Mouse (Mus musculus): ENCODE measurements around the gene Snd1. TPM values are rescaled to one million over a fixed set of nuclear protein-coding genes. Genes with fewer than 3 reads are reported as not detected.

The Snd1 gene
- polyA plus RNA-seq, 1 experiment from 2014 or later, result 84.5 TPM

DNA sequence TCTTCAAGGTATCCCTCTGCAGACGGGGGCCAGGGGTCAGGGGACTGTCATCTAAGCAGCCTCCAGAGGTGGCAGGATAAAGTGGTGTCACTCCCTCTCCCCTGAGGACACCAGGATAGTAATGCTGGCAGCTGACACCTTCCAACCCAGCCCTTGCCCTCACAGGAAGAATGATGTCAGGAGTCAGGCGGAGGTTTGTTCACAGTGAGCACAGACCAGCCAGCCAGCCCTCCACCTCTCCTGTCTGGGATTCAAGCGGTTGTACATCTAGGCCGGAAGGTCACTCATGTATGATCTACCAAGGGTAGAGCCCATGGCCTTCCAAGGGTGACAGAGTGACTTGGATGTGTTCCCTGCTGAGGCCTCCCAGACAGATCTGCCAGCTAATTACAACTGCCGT, 408.6 kb downstream of the Snd1 start:
- Histone ChIP-seq H3K4me1 (ENCODE audit: control insufficient read depth, insufficient read depth, low read length) (peaks cover 1% of the 10 kb centered on the region), H3K27ac (replicated peaks; ENCODE audit: low read depth, low read length) (no peak overlapping the region), H3K36me3 (ENCODE audit: control insufficient read depth, insufficient read depth, low read length) (peaks cover 27% of the 10 kb centered on the region), H3K9ac (replicated peaks; ENCODE audit: low read length) (no peak overlapping the region), H3K27me3 (ENCODE audit: control insufficient read depth, insufficient read depth, low read length) (no peaks in the 10 kb centered on the region), H3K4me3 (replicated peaks; ENCODE audit: low read depth, low read length) (no peak overlapping the region), H3K9me3 (ENCODE audit: control insufficient read depth, low read length) (no peaks in the 10 kb centered on the region), H3K4me2 (ENCODE audit: low read length) (no peak overlapping the region)
- DNase-seq (no peak), ATAC-seq (ENCODE audit: low FRiP score, low TSS enrichment) (no peak)
- WGBS, result 84% methylated on average over 5 of the region's 5 CpGs

DNA sequence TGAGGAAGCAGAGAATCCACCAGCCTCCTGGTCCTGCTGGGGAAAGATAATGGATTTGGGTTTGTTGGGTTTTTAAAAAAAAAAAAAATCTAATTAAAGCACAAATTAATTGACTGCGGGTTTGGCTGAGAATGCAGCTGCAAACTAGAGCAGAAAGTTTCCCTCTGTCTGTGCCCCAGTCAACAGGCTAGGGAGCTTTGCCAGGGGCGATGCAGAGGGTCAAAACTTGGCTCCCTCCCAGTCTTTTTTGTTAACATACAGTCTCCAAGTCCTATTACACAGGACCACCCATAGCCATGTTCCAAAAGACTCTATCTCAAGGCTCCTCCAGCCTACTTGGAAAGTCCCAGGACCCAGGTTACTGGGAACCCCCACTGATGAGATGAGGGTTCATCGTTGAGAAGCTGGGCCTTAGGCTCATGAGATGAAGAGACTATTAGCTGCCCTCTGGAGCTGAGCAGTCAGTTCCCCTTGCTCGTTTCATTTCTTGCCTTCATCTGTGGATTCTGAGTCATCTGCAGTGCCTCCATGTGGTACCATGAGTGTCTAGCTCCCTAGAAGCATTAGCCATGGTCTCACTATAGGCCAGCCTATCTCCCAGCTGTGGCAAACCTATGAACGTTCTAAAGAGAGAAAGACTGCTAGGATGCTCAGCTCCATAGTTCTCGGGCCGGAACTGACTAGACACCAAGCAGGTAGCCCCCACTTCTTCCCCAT, 411.9 kb downstream of the Snd1 start:
- H3K27ac ChIP-seq (replicated peaks; ENCODE audit: low read depth, low read length), result no peak overlapping the region
- 91% methylated on average over 7 of the region's 7 CpGs for WGBS
- H3K36me3 ChIP-seq (ENCODE audit: control insufficient read depth, insufficient read depth, low read length), result peaks cover 37% of the 10 kb centered on the region
- H3K9me3 ChIP-seq (ENCODE audit: control insufficient read depth, low read length), result no peaks in the 10 kb centered on the region
- ATAC-seq (ENCODE audit: low FRiP score, low TSS enrichment) (no peak), DNase-seq (no peak)
- no peak overlapping the region for H3K4me2 ChIP-seq (ENCODE audit: low read length)
- H3K9ac ChIP-seq (replicated peaks; ENCODE audit: low read length), result no peak overlapping the region
- no peak overlapping the region for H3K4me3 ChIP-seq (replicated peaks; ENCODE audit: low read depth, low read length)
- peaks cover 18% of the 10 kb centered on the region for H3K4me1 ChIP-seq (ENCODE audit: control insufficient read depth, insufficient read depth, low read length)
- H3K27me3 ChIP-seq (ENCODE audit: control insufficient read depth, insufficient read depth, low read length), result no peaks in the 10 kb centered on the region

DNA sequence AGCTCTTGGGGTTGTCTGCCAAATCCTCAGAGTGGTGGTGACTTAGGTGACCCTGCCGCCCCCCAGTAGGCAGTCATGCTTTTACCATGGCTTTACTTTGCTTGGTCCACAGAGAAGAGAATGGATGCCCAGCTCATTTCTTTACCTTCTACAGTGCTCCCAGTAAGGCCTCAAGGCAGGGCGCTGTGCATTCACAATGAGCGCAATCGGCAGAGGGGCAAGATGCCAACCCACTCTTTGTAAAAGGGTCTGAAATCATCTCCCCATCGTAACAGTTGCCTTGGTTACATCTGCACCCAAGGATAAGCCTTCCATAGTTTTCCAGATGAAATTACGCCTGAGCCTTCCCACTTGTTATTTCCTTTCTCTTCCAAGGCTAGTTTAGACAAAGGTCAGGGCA, 415.5 kb downstream of the Snd1 start:
- no peak overlapping the region for H3K4me2 ChIP-seq (ENCODE audit: low read length)
- no peak overlapping the region for H3K9ac ChIP-seq (replicated peaks; ENCODE audit: low read length)
- peak; percentile 76 for DNase-seq
- H3K27ac ChIP-seq (replicated peaks; ENCODE audit: low read depth, low read length), result peak overlapping the region; percentile 57
- no peak overlapping the region for H3K4me3 ChIP-seq (replicated peaks; ENCODE audit: low read depth, low read length)
- H3K27me3 ChIP-seq (ENCODE audit: control insufficient read depth, insufficient read depth, low read length), result no peaks in the 10 kb centered on the region
- no peak for ATAC-seq (ENCODE audit: low FRiP score, low TSS enrichment)
- 57% methylated on average over 6 of the region's 6 CpGs for WGBS
- peaks cover 24% of the 10 kb centered on the region for H3K4me1 ChIP-seq (ENCODE audit: control insufficient read depth, insufficient read depth, low read length)
- H3K9me3 ChIP-seq (ENCODE audit: control insufficient read depth, low read length), result no peaks in the 10 kb centered on the region
- H3K36me3 ChIP-seq (ENCODE audit: control insufficient read depth, insufficient read depth, low read length), result peaks cover 24% of the 10 kb centered on the region; the same call in 1 of the 2 replicates

DNA sequence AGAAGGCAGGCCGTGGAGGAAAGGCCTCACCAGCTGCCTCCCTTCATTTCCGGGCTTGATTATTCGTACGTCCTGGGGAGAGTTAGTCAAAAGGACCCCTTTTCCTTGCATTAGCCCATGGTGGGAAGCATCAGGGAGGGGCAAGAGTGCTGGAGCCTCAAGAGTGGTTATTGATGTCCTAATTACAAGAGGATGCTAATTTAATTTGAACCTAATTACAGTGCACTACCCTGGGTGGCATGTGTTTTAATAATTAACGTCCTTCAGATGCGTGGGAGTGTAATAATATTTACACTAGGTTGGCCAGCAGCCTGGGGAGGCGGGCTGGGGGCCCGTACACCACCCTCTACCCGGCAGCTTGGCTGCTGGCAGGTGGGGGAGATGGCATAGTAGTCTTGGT, 416.5 kb downstream of the Snd1 start:
- DNase-seq, result no peak
- Histone ChIP-seq H3K36me3 (ENCODE audit: control insufficient read depth, insufficient read depth, low read length) (peaks cover 15% of the 10 kb centered on the region; the same call in 1 of the 2 replicates), H3K9me3 (ENCODE audit: control insufficient read depth, low read length) (no peaks in the 10 kb centered on the region), H3K4me3 (replicated peaks; ENCODE audit: low read depth, low read length) (no peak overlapping the region), H3K4me2 (ENCODE audit: low read length) (no peak overlapping the region), H3K9ac (replicated peaks; ENCODE audit: low read length) (no peak overlapping the region), H3K4me1 (ENCODE audit: control insufficient read depth, insufficient read depth, low read length) (peaks cover 24% of the 10 kb centered on the region), H3K27me3 (ENCODE audit: control insufficient read depth, insufficient read depth, low read length) (no peaks in the 10 kb centered on the region), H3K27ac (replicated peaks; ENCODE audit: low read depth, low read length) (no peak overlapping the region)
- peak; percentile 38; the same call in 1 of the 2 replicates for ATAC-seq (ENCODE audit: low FRiP score, low TSS enrichment)
- WGBS, result 47% methylated on average over 9 of the region's 9 CpGs

DNA sequence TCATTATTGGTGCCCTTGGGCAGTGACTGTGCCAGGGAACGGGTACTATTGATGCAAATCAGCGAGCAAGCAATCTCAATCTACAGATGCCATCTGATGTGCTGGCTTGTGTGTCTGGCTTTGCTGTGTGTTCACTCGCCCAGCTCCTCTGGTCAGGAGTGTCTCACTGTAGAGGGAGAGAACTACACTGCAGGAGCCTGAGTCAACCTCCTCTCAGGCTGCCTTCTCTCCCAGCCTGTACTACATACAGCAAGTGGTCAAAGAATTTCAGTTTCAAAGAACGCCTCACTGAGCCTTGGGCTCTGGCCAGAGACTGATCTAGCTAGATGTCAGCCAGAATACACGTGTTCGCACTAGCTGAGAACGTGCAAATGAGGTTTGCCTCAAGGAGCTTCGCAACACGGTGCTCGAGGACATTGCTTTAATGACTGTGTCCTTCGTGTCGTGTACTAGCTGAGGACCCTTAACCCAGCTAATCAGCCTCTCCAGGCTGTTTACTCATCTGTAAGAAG, 420.1 kb downstream of the Snd1 start:
- no peak for ATAC-seq (ENCODE audit: low FRiP score, low TSS enrichment)
- 65% methylated on average over 12 of the region's 12 CpGs for WGBS

DNA sequence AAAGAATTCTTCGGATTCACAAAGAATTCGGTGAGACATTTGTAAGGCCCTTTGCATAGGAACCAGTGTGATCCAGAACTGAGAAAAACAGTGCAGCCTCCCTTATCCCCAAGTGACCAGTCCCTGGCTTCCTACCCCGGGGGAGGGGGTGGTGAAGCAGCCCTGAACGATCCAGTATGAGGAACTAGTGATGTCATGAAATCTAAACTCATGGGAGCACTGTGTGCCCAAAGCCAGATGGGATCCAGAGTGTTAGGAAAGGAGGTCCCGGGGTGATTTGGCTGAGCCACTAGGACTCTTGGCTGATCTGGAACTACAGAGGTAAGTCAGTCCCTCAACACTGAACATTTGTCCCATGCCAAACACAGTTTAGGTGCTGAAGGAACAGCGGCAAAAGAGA, 420.8 kb downstream of the Snd1 start:
- no peak for DNase-seq
- H3K4me2 ChIP-seq (ENCODE audit: low read length), result no peak overlapping the region
- no peak overlapping the region for H3K9ac ChIP-seq (replicated peaks; ENCODE audit: low read length)
- H3K36me3 ChIP-seq (ENCODE audit: control insufficient read depth, insufficient read depth, low read length), result no peaks in the 10 kb centered on the region
- H3K27ac ChIP-seq (replicated peaks; ENCODE audit: low read depth, low read length), result no peak overlapping the region
- ATAC-seq (ENCODE audit: low FRiP score, low TSS enrichment), result no peak
- H3K9me3 ChIP-seq (ENCODE audit: control insufficient read depth, low read length), result no peaks in the 10 kb centered on the region
- no peaks in the 10 kb centered on the region for H3K27me3 ChIP-seq (ENCODE audit: control insufficient read depth, insufficient read depth, low read length)
- no peak overlapping the region for H3K4me3 ChIP-seq (replicated peaks; ENCODE audit: low read depth, low read length)
- peaks cover 19% of the 10 kb centered on the region for H3K4me1 ChIP-seq (ENCODE audit: control insufficient read depth, insufficient read depth, low read length)
- 82% methylated on average over 6 of the region's 6 CpGs for WGBS

More for the DNA sequence above, 420.1 kb downstream of the Snd1 start:
- Histone ChIP-seq H3K4me2 (ENCODE audit: low read length) (no peak overlapping the region), H3K27me3 (ENCODE audit: control insufficient read depth, insufficient read depth, low read length) (no peaks in the 10 kb centered on the region), H3K4me3 (replicated peaks; ENCODE audit: low read depth, low read length) (no peak overlapping the region), H3K9me3 (ENCODE audit: control insufficient read depth, low read length) (no peaks in the 10 kb centered on the region), H3K4me1 (ENCODE audit: control insufficient read depth, insufficient read depth, low read length) (peaks cover 26% of the 10 kb centered on the region), H3K27ac (replicated peaks; ENCODE audit: low read depth, low read length) (no peak overlapping the region), H3K36me3 (ENCODE audit: control insufficient read depth, insufficient read depth, low read length) (no peaks in the 10 kb centered on the region), H3K9ac (replicated peaks; ENCODE audit: low read length) (no peak overlapping the region)
- DNase-seq, result no peak

DNA sequence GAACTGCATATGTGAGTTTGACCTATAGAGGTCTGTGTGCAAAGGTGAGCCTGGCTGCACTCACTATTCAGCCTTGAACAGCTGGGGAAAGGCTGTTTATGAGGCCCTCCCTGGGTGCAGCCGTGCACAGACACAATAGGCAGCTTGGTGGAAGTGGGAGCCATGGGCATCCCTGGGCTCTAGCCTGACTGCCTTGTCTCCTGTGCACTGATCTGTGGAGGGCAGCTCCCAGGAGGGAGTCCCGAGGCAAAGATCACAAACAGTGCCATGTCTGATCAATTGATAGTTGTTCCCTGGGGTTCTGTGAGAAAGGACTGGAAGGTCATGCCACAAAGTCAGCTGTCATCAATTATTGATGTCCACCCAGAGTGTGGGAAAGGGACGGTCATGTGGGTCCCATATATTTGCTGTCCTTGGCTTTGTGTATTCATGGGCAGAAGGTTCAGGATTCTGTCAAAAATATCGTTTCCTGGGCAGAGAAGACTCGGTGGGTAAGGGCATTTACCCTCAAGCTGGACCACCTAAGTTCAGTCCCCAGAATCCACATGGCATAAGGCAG, 421.9 kb downstream of the Snd1 start:
- no peak overlapping the region for H3K4me3 ChIP-seq (replicated peaks; ENCODE audit: low read depth, low read length)
- H3K36me3 ChIP-seq (ENCODE audit: control insufficient read depth, insufficient read depth, low read length), result no peaks in the 10 kb centered on the region
- no peak overlapping the region for H3K4me2 ChIP-seq (ENCODE audit: low read length)
- no peak for DNase-seq
- H3K9ac ChIP-seq (replicated peaks; ENCODE audit: low read length), result no peak overlapping the region
- H3K9me3 ChIP-seq (ENCODE audit: control insufficient read depth, low read length), result no peaks in the 10 kb centered on the region
- no peaks in the 10 kb centered on the region for H3K27me3 ChIP-seq (ENCODE audit: control insufficient read depth, insufficient read depth, low read length)
- no peak overlapping the region for H3K27ac ChIP-seq (replicated peaks; ENCODE audit: low read depth, low read length)
- no peak for ATAC-seq (ENCODE audit: low FRiP score, low TSS enrichment)
- 34% methylated on average over 5 of the region's 5 CpGs for WGBS
- 0 out of 2 replicates have a peak, but pooled peaks cover 10% of the 10 kb centered on the region for H3K4me1 ChIP-seq (ENCODE audit: control insufficient read depth, insufficient read depth, low read length)

DNA sequence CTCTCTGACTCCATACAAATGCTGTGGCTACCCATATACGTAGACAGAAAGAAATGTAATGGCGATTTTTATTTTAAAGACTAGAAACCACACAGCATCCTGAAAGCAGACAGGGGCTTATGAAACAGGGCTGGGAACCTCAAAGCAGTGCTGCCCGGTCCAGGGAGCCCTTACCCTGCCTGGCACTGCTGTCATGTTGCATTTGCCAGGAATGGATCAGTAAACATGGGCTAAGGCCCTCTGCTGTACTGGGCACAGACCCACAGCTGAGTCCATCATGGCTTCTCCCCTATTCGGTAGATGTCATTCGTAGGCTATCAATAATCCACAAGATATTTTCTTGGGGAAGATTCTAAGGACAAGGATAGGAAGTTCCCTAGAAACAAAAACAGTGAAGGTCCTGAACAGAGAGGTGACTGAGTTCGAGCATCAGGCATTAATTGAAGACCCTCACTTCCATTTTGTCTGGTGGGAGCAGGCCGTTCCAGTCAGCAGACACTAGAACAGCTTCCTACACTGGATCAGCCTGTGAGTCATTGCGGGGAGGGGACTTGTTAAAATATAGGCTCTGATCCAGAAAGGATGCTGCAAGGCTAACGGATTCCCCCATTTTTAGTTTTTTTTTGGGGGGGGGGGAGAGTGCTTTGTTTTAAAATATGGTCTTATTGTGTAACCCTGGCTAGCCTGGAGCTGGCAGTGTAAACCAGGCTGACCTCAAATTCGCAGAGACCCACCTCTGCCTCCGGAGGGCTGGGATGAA, 422.6 kb downstream of the Snd1 start:
- Histone ChIP-seq H3K4me1 (ENCODE audit: control insufficient read depth, insufficient read depth, low read length) (0 out of 2 replicates have a peak, but pooled peaks cover 10% of the 10 kb centered on the region), H3K27me3 (ENCODE audit: control insufficient read depth, insufficient read depth, low read length) (no peaks in the 10 kb centered on the region), H3K36me3 (ENCODE audit: control insufficient read depth, insufficient read depth, low read length) (no peaks in the 10 kb centered on the region), H3K4me3 (replicated peaks; ENCODE audit: low read depth, low read length) (no peak overlapping the region), H3K9me3 (ENCODE audit: control insufficient read depth, low read length) (no peaks in the 10 kb centered on the region), H3K27ac (replicated peaks; ENCODE audit: low read depth, low read length) (no peak overlapping the region), H3K9ac (replicated peaks; ENCODE audit: low read length) (no peak overlapping the region), H3K4me2 (ENCODE audit: low read length) (no peak overlapping the region)
- no peak for ATAC-seq (ENCODE audit: low FRiP score, low TSS enrichment)
- DNase-seq, result no peak
- 57% methylated on average over 11 of the region's 11 CpGs for WGBS
